Mouse (Mus musculus) heart, adult 2 months (tissue): Measurements from ENCODE around the gene Zc2hc1c.

ENCODE experiments used
- EP300 ChIP-seq: fragments of 200-500 bp; IDR thresholded peaks from 2 replicates; pipeline ENCODE4 v1.6.1; 2011; ENCODE audit warnings: low read depth, low read length, control low read depth; ENCODE audit not compliant: insufficient read depth
- POLR2A ChIP-seq: fragments of 200-500 bp; IDR thresholded peaks from 2 replicates; pipeline ENCODE4 v1.6.1; 2011; ENCODE audit warnings: mild to moderate bottlenecking, low read depth, low read length, control low read depth; ENCODE audit not compliant: insufficient read depth

DNA sequence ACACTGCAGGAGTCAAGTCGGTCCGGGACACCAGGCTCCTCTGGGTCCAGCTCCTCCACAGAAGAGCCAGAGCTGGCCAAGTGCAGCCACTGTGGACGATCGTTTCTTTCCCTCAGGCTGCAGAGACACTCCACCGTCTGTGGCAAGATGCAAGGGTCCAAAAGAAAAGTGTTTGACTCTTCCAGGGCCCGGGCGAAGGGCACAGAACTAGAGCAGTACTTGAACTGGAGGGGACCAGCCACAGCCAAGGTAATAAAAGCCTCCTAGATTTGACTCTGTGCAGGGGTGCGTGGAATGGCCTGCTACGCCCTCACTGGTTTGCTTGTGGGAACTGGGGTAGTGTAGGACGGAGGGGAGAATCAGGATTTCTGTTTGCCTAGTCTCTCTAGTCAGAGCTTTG is 2.2 kb downstream of the Zc2hc1c start:
- TF ChIP-seq POLR2A (no peak), EP300 (no peak)
